Mouse (Mus musculus): ENCODE measurements around the gene Gm20388. TPM values are rescaled to one million over a fixed set of nuclear protein-coding genes. Genes with fewer than 3 reads are reported as not detected.

The Gm20388 gene
- polyA plus RNA-seq, 1 experiment from 2014 or later = not detected

DNA sequence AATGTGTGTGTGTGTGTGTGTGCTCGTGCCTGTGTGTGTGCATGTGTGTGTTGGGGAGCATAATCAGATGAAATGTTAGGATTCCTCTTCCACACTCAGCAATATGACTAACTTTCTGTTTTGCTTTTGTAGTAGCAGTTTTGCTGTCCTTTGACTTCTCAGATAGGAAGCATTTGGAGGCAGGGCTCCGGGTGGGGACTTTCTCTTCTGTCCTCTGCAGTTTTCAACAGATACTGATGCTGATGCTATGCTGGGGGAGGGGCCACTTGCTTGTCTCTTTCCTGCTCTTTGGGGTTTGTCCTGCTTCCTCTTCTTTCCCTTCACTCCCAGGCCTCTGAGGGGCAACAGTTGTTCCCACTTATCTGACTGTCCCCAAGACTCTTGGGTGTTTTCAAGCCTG, 4319.2 kb downstream of the Gm20388 start:
- Histone ChIP-seq H3K9me3 (no peaks in the 10 kb centered on the region), H3K27ac (no peak overlapping the region), H3K4me1 (peaks cover 25% of the 10 kb centered on the region), H3K36me3 (no peaks in the 10 kb centered on the region), H3K9ac (no peak overlapping the region), H3K27me3 (no peaks in the 10 kb centered on the region), H3K4me3 (no peak overlapping the region), H3K4me2 (replicated peaks) (no peak overlapping the region)
- 87% methylated on average over 2 of the region's 2 CpGs for WGBS
- no peak for ATAC-seq (ENCODE audit: insufficient number of reproducible peaks, insufficient read depth, low FRiP score, low TSS enrichment)

GRCm38 (mm10) chr8:124230496-124231175, 4320.0 kb downstream of the Gm20388 start:
- H3K9ac ChIP-seq = no peak overlapping the region
- peak overlapping the region; percentile 96 for H3K4me3 ChIP-seq
- no peaks in the 10 kb centered on the region for H3K27me3 ChIP-seq
- 50% methylated on average over 8 of the region's 8 CpGs for WGBS
- peak overlapping the region; percentile 98 for H3K4me2 ChIP-seq (replicated peaks)
- 0 out of 2 replicates have a peak, but pooled peaks have one; percentile 8 for ATAC-seq (ENCODE audit: insufficient number of reproducible peaks, insufficient read depth, low FRiP score, low TSS enrichment)
- peaks cover 25% of the 10 kb centered on the region for H3K4me1 ChIP-seq
- H3K27ac ChIP-seq = no peak overlapping the region
- H3K36me3 ChIP-seq = no peaks in the 10 kb centered on the region
- no peaks in the 10 kb centered on the region for H3K9me3 ChIP-seq

DNA sequence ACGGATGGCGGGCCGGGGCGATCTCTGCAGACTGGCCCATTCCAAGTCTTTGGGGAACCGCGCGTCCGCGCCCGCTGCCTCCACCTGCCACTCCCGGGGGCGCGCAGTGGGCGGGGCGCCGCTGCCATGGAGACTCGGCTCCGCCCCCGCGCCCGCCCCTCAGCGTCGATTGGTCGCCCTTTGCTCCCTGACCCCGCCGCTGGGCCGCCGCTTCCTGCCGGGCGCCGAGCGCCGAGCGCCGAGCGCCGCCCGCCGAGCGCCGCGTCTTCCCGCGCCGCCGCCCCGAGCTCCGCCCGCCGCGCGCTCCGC, 4320.5 kb downstream of the Gm20388 start, which contains the start of gene Galnt2:
Gene Galnt2 (plus strand): TSS at position 216 of the 309 bp plus-strand sequence.
- ATAC-seq (ENCODE audit: insufficient number of reproducible peaks, insufficient read depth, low FRiP score, low TSS enrichment) = peak; percentile 79
- Histone ChIP-seq H3K9ac (peak within 1 kb of the TSS; percentile 89), H3K9me3 (no peaks in the 10 kb centered on the region), H3K4me2 (replicated peaks) (peak within 1 kb of the TSS; percentile 98), H3K36me3 (no peaks in the 10 kb centered on the region), H3K4me3 (peak within 1 kb of the TSS; percentile 96), H3K27ac (peak within 1 kb of the TSS; percentile 81), H3K4me1 (peaks cover 25% of the 10 kb centered on the region), H3K27me3 (no peaks in the 10 kb centered on the region)
- WGBS = under 1% methylated on average over 39 of the region's 53 CpGs

DNA sequence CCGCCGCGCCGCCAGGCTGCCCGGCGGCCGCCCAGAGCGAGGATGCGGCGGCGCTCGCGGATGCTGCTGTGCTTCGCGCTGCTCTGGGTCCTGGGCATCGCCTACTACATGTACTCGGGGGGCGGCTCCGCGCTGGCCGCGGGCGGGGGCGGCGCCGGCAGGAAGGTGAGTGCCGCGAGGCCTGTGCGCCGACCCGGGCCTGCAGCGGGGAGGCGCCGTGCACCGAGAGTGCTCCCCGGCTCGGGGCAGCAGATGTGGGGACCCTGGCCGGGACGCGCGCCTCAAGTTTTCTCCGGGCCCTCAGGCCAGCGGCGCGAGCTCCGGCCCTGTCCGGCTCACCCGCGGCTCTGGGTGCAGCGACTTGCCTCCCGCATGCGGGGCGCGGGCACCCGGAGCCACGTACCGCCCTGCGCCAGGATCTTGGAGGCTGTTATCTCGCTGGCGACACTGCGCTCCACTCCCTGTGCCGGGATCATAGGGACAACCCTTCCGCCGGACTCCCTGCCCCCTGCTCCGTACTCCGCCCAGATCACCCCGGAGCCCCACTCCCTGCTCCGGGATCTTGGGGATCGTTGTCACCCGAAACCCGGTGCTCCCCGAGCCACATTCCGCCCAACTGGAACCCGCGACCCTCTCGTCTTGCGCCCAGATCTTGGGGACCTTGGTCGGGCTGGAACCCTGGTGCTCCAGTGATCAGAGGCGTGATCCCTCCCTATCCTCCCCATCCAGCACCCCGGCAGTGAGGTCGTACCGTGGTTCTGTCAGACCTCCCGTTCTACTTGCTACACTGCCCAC, 4321.0 kb downstream of the Gm20388 start:
- peak overlapping the region; percentile 98 for H3K4me2 ChIP-seq (replicated peaks)
- H3K27me3 ChIP-seq = no peaks in the 10 kb centered on the region
- no peaks in the 10 kb centered on the region for H3K36me3 ChIP-seq
- no peaks in the 10 kb centered on the region for H3K9me3 ChIP-seq
- H3K4me1 ChIP-seq = peaks cover 25% of the 10 kb centered on the region
- ATAC-seq (ENCODE audit: insufficient number of reproducible peaks, insufficient read depth, low FRiP score, low TSS enrichment) = peak; percentile 35; the same call in 1 of the 2 replicates
- H3K4me3 ChIP-seq = peak overlapping the region; percentile 96
- H3K27ac ChIP-seq = peak overlapping the region; percentile 81
- H3K9ac ChIP-seq = peak overlapping the region; percentile 89
- under 1% methylated on average over 79 of the region's 83 CpGs for WGBS

GRCm38 (mm10) chr8:124232280-124232600, 4321.6 kb downstream of the Gm20388 start:
- Histone ChIP-seq H3K27me3 (no peaks in the 10 kb centered on the region), H3K4me1 (peaks cover 25% of the 10 kb centered on the region), H3K36me3 (no peaks in the 10 kb centered on the region), H3K27ac (no peak overlapping the region), H3K4me2 (replicated peaks) (peak overlapping the region; percentile 98), H3K9ac (peak overlapping the region; percentile 89), H3K9me3 (no peaks in the 10 kb centered on the region), H3K4me3 (peak overlapping the region; percentile 96)
- WGBS = 5% methylated on average over 18 of the region's 18 CpGs
- no peak for ATAC-seq (ENCODE audit: insufficient number of reproducible peaks, insufficient read depth, low FRiP score, low TSS enrichment)

DNA sequence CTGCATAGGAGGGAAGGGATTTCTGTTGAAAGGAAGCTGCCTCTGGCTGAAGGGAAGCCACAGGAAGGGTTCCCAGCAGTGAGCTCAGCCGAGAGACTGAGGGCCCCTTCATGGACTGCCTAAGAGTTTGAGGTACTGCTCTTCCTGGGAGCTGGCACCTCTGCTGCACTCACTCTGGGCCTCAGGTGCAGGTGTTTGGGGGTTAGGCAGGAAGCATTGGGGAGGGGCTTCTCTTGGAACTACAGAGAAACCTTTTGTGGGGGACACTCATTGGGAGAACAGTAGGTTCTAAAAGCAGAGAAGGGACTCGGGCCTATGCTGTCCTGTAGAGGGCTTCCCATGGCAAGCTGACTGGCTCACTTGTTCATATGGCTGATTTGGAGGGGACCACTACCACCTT, 4323.9 kb downstream of the Gm20388 start:
- 58% methylated on average over 2 of the region's 2 CpGs for WGBS
- H3K4me3 ChIP-seq = no peak overlapping the region
- H3K36me3 ChIP-seq = no peaks in the 10 kb centered on the region
- H3K4me1 ChIP-seq = peaks cover 33% of the 10 kb centered on the region
- no peak overlapping the region for H3K27ac ChIP-seq
- no peaks in the 10 kb centered on the region for H3K9me3 ChIP-seq
- no peak for ATAC-seq (ENCODE audit: insufficient number of reproducible peaks, insufficient read depth, low FRiP score, low TSS enrichment)
- no peak overlapping the region for H3K9ac ChIP-seq
- no peaks in the 10 kb centered on the region for H3K27me3 ChIP-seq
- H3K4me2 ChIP-seq (replicated peaks) = no peak overlapping the region

- Histone ChIP-seq H3K9me3 (no peaks in the 10 kb centered on the region), H3K27ac (no peak overlapping the region), H3K27me3 (no peaks in the 10 kb centered on the region), H3K4me1 (peaks cover 36% of the 10 kb centered on the region), H3K36me3 (no peaks in the 10 kb centered on the region), H3K4me2 (replicated peaks) (no peak overlapping the region), H3K4me3 (no peak overlapping the region), H3K9ac (no peak overlapping the region)
- WGBS = 86% methylated on average over 4 of the region's 4 CpGs
- ATAC-seq (ENCODE audit: insufficient number of reproducible peaks, insufficient read depth, low FRiP score, low TSS enrichment) = no peak
These were observed 4324.9 kb downstream of the Gm20388 start for GRCm38 (mm10) chr8:124235536-124235935.

DNA sequence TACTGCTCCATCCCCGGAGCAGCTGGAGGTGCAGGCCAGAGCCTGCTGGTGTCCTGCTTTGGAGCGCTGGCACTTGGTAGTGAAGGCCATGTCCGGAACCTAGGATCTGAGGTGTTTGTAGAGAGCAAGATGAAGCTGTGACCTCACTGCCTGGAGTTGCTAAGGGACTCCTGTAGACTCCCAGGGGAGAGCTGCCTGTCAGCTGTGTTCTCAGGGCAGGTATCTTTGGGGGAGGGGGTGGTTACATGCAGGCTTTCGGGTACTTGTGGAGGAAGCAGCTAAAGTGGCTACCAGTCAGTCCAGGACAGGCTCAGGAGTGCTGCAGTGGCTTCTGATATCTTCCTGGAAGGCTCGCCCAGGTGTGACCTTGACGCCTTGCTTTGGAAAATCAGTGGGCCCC, 4328.7 kb downstream of the Gm20388 start:
- Histone ChIP-seq H3K4me1 (peaks cover 15% of the 10 kb centered on the region), H3K36me3 (peaks cover 11% of the 10 kb centered on the region; the same call in 1 of the 2 replicates), H3K27me3 (no peaks in the 10 kb centered on the region), H3K27ac (no peak overlapping the region), H3K4me3 (no peak overlapping the region), H3K9ac (no peak overlapping the region; the same call in 1 of the 2 replicates), H3K9me3 (0 out of 2 replicates have a peak, but pooled peaks cover 6% of the 10 kb centered on the region), H3K4me2 (replicated peaks) (no peak overlapping the region)
- no peak for ATAC-seq (ENCODE audit: insufficient number of reproducible peaks, insufficient read depth, low FRiP score, low TSS enrichment)
- WGBS = 80% methylated on average over 6 of the region's 6 CpGs

DNA sequence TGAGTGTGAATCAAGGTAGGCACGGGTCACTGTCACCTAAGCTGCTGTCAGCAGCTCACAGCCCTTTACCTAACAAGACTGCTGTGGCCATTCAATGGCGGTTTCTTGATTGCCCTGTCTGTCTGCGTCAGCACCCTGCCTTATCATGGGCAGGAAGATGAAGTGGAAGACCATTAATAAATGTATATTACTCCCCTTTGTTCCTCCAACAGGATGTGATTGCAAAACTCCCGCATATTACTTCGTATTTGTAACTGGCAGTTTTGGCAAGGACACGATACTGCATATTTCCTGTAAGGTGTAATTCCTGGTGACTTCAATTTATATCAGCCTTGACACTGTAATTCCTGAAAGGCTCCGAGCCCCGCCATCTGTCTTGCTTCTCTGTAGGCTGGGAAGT, 4330.3 kb downstream of the Gm20388 start:
- Histone ChIP-seq H3K27ac (no peak overlapping the region), H3K4me2 (replicated peaks) (no peak overlapping the region), H3K9ac (no peak overlapping the region), H3K4me1 (peaks cover 11% of the 10 kb centered on the region), H3K9me3 (0 out of 2 replicates have a peak, but pooled peaks cover 6% of the 10 kb centered on the region), H3K36me3 (peaks cover 18% of the 10 kb centered on the region; the same call in 1 of the 2 replicates), H3K4me3 (no peak overlapping the region), H3K27me3 (no peaks in the 10 kb centered on the region)
- 77% methylated on average over 8 of the region's 8 CpGs for WGBS
- ATAC-seq (ENCODE audit: insufficient number of reproducible peaks, insufficient read depth, low FRiP score, low TSS enrichment) = no peak

DNA sequence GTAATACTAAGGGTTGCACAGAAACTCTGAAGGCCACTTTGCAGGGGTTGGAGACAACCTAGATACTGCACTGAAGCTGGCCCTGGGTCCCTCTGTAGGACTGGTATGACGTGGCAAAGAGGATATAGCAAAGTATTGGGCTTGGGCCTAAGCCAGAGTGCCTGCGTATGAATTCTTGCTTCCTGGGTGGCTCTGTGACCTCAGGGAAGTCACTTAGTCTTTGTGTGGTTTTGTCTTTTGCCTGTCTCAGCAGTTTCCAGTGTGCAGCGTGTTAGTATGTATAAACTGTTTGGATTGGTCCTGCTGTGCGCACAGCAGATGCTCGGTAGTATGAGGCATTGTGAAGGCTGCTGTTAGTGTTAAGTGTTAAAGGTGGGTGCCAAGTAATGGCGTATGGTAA, 4331.6 kb downstream of the Gm20388 start:
- H3K4me3 ChIP-seq = no peak overlapping the region
- no peak overlapping the region for H3K27ac ChIP-seq
- H3K9ac ChIP-seq = no peak overlapping the region
- no peak overlapping the region for H3K4me2 ChIP-seq (replicated peaks)
- WGBS = 87% methylated on average over 6 of the region's 6 CpGs
- H3K27me3 ChIP-seq = no peaks in the 10 kb centered on the region
- no peak for ATAC-seq (ENCODE audit: insufficient number of reproducible peaks, insufficient read depth, low FRiP score, low TSS enrichment)
- 0 out of 2 replicates have a peak, but pooled peaks cover 6% of the 10 kb centered on the region for H3K9me3 ChIP-seq
- H3K4me1 ChIP-seq = peaks cover 11% of the 10 kb centered on the region
- H3K36me3 ChIP-seq = peaks cover 18% of the 10 kb centered on the region; the same call in 1 of the 2 replicates

DNA sequence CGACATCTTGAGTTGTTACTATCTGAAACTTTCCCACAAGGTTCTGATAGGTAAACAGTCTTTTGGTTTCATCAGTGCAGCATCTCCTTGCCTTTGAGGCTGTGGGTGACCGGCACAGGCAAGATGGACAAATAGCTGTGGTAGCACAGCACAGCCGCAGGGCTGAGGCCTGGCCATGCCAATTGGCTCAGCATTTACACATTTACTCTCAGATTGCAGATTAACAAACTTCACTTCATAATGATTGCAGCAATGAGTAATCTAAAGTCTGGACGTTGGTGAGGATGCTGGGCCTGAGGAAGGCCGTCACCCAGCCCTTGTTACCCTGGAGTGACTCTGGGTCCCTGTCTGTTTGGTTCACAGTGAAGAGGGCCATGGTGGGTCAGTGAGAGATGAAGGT, 4332.3 kb downstream of the Gm20388 start:
- Histone ChIP-seq H3K4me3 (no peak overlapping the region), H3K27me3 (no peaks in the 10 kb centered on the region), H3K36me3 (peaks cover 18% of the 10 kb centered on the region; the same call in 1 of the 2 replicates), H3K9ac (no peak overlapping the region), H3K27ac (no peak overlapping the region), H3K4me2 (replicated peaks) (no peak overlapping the region), H3K9me3 (0 out of 2 replicates have a peak, but pooled peaks cover 6% of the 10 kb centered on the region), H3K4me1 (peaks cover 8% of the 10 kb centered on the region)
- whole genome bisulfite sequencing = 96% methylated on average over 5 of the region's 5 CpGs
- ATAC-seq (ENCODE audit: insufficient number of reproducible peaks, insufficient read depth, low FRiP score, low TSS enrichment) = no peak

- 87% methylated on average over 6 of the region's 6 CpGs for WGBS
- Histone ChIP-seq H3K9ac (no peak overlapping the region), H3K27ac (no peak overlapping the region), H3K4me1 (peaks cover 17% of the 10 kb centered on the region; the same call in 1 of the 2 replicates), H3K36me3 (peaks cover 18% of the 10 kb centered on the region; the same call in 1 of the 2 replicates), H3K4me2 (replicated peaks) (no peak overlapping the region), H3K4me3 (no peak overlapping the region), H3K27me3 (no peaks in the 10 kb centered on the region), H3K9me3 (0 out of 2 replicates have a peak, but pooled peaks cover 6% of the 10 kb centered on the region)
- no peak for ATAC-seq (ENCODE audit: insufficient number of reproducible peaks, insufficient read depth, low FRiP score, low TSS enrichment)
These were observed 4336.9 kb downstream of the Gm20388 start for GRCm38 (mm10) chr8:124247581-124247980.
